Mouse (Mus musculus): Measurements from ENCODE around the gene Sec22a.
A peak's percentile ranks its signal among the peaks of the same experiment; 100 is the strongest.

Sec22a gene

GRCm38 (mm10) chr16:35310551-35311110 lies 53.1 kb downstream of the Sec22a start:
- DNase-seq (ENCODE audit: low spot score), result no peak

GRCm38 (mm10) chr16:35309634-35310033 lies 54.1 kb downstream of the Sec22a start:
- no peak for DNase-seq (ENCODE audit: low spot score)

- DNase-seq (ENCODE audit: low spot score), result no peak
Measured at GRCm38 (mm10) chr16:35308486-35309143, 55.1 kb downstream of the Sec22a start.

GRCm38 (mm10) chr16:35308016-35308415 lies 55.7 kb downstream of the Sec22a start:
- DNase-seq (ENCODE audit: low spot score), result no peak

- DNase-seq (ENCODE audit: low spot score), result no peak
Measured at GRCm38 (mm10) chr16:35307331-35307730, 56.4 kb downstream of the Sec22a start.

GRCm38 (mm10) chr16:35306631-35307030 lies 57.1 kb downstream of the Sec22a start:
- DNase-seq (ENCODE audit: low spot score), result no peak

- DNase-seq (ENCODE audit: low spot score), result no peak
Measured at GRCm38 (mm10) chr16:35305226-35305625, 58.5 kb downstream of the Sec22a start.

GRCm38 (mm10) chr16:35304416-35304815 lies 59.3 kb downstream of the Sec22a start:
- no peak for DNase-seq (ENCODE audit: low spot score)

- DNase-seq (ENCODE audit: low spot score), result no peak
Measured at GRCm38 (mm10) chr16:35303721-35304120, 60.0 kb downstream of the Sec22a start.

GRCm38 (mm10) chr16:35302441-35303280 lies 61.1 kb downstream of the Sec22a start:
- DNase-seq (ENCODE audit: low spot score), result no peak

- DNase-seq (ENCODE audit: low spot score), result no peak
Measured at GRCm38 (mm10) chr16:35300156-35300555, 63.6 kb downstream of the Sec22a start.

- DNase-seq (ENCODE audit: low spot score), result no peak
Measured at GRCm38 (mm10) chr16:35297786-35298185, 65.9 kb downstream of the Sec22a start.

- DNase-seq (ENCODE audit: low spot score), result no peak
Measured at GRCm38 (mm10) chr16:35287244-35287643, 76.5 kb downstream of the Sec22a start.

GRCm38 (mm10) chr16:35285821-35286220 lies 77.9 kb downstream of the Sec22a start:
- DNase-seq (ENCODE audit: low spot score), result no peak

GRCm38 (mm10) chr16:35282456-35282855 lies 81.3 kb downstream of the Sec22a start:
- no peak for DNase-seq (ENCODE audit: low spot score)

- no peak for DNase-seq (ENCODE audit: low spot score)
Measured at GRCm38 (mm10) chr16:35278166-35278565, 85.6 kb downstream of the Sec22a start.

- DNase-seq (ENCODE audit: low spot score), result no peak
Measured at GRCm38 (mm10) chr16:35272417-35272816, 91.3 kb downstream of the Sec22a start.

- no peak for DNase-seq (ENCODE audit: low spot score)
Measured at GRCm38 (mm10) chr16:35271572-35271971, 92.1 kb downstream of the Sec22a start.

- DNase-seq (ENCODE audit: low spot score), result no peak
Measured at GRCm38 (mm10) chr16:35270945-35271344, 92.8 kb downstream of the Sec22a start.

- peak; percentile 65 for DNase-seq (ENCODE audit: low spot score)
Measured at GRCm38 (mm10) chr16:35270353-35270934, 93.3 kb downstream of the Sec22a start.
